Mouse (Mus musculus) ES-E14 (cell line): ENCODE results near the gene Surf6.

ENCODE experiments used
- CHD2 ChIP-seq: IDR thresholded peaks from 2 replicates; pipeline ENCODE4 v1.6.1; 2014; ENCODE audit warnings: mild to moderate bottlenecking, low read depth, low read length, inconsistent platforms
- HCFC1 ChIP-seq: IDR thresholded peaks from 2 replicates; pipeline ENCODE4 v1.6.1; 2012; ENCODE audit warnings: low read length, inconsistent platforms, borderline replicate concordance; ENCODE audit not compliant: insufficient read depth
- MAFK ChIP-seq: IDR thresholded peaks from 2 replicates; pipeline ENCODE4 v1.6.1; 2014; ENCODE audit warnings: mild to moderate bottlenecking, low read depth, low read length, inconsistent platforms; ENCODE audit not compliant: insufficient read depth
- ZNF384 ChIP-seq: IDR thresholded peaks from 2 replicates; pipeline ENCODE4 v1.6.1; 2012; ENCODE audit warnings: low read depth, low read length, inconsistent platforms

GRCm38 (mm10) chr2:26927745-26928476, 25.2 kb upstream of the Surf6 start:
- no peak for TF ChIP-seq ZNF384
- no peak for TF ChIP-seq HCFC1
- TF ChIP-seq CHD2: no peak
- TF ChIP-seq MAFK: no peak
